Mouse (Mus musculus): ENCODE data around the gene Gm9945. TPM values are rescaled to one million over a fixed set of nuclear protein-coding genes. Genes with fewer than 3 reads are reported as not detected.

Gm9945 gene
- total RNA-seq (2014; rRNA removed) (not detected in 2 replicates), polyA plus RNA-seq (2015; fragmentation: Nextera tagmentation; extraction: Ambion mirVana) (0.15 and 0.28 TPM in 2 replicates)

DNA sequence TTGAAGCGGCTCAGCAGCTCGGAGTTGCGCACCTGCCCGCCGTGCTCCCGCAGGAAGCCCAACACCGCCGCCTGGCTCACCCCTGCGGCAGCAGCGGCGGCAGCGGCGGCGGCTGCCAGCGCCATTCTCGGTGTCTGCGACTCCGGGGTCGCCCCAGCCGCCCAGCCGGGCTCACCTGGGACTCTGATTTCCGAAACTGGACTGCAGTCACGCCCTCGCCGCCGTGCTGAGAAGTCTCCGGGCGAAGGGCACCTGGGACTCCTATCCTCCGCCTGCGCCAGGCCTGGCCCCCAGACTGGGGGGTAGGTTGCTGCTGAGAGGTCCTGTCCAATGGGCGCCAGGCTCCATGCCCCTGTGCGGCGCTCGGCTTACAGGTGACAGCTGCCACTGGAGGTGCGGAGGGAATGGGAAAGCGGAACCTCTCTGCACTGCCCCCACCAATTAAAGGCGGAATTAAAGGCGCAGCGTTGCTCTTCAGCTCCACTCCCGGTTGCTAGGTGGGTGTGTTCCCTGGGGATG lies at the start of gene Gm9945, which contains the start of gene Sowaha:
Gene Gm9945, plus strand, starts transcription at position 384 of the 519 bp plus-strand sequence.
Gene Sowaha, minus strand, starts transcription at position 492 of the 519 bp plus-strand sequence.
- Histone ChIP-seq H3K4me1 (ENCODE audit: insufficient read depth) (peaks cover 9% of the 10 kb centered on the region), H3K4me3 (ENCODE audit: low read depth, low read length) (peak within 1 kb of the TSS; percentile 40), H3K9me3 (ENCODE audit: low read length) (no peaks in the 10 kb centered on the region), H3K4me2 (ENCODE audit: low read depth) (peak within 1 kb of the TSS; percentile 59), H3K27ac (ENCODE audit: low read depth, low read length) (peak within 1 kb of the TSS; percentile 50; the same call in 1 of the 2 replicates), H3K27me3 (ENCODE audit: insufficient read depth, low read length) (0 out of 2 replicates have a peak, but pooled peaks cover 17% of the 10 kb centered on the region), H3K9ac (peak within 1 kb of the TSS; percentile 53), H3K36me3 (ENCODE audit: insufficient read depth) (no peaks in the 10 kb centered on the region)
- 3% methylated on average over 40 of the region's 40 CpGs for WGBS
- ATAC-seq (peak; percentile 66), DNase-seq (peak; percentile 65)
- TF ChIP-seq CTCF (IDR thresholded peaks at IDR 0.05; ENCODE audit: low read depth) = peak; percentile 40

DNA sequence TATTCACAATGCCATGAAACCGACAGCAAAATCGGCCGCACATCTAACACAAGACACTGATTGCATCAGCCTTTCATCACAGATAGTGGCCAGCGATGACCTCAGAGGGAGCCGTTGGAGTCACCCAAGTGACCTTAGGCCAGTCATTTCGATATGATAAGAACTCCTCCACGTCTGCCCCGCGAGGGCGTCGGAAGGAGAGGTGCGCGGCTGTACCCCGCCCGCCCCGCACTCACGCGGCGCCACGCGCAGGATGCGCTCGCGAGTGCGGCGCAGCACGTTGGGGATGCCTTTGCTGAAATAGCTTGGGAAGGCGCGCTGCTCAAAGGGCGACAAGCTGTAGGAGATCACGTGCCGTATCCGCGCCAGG lies 49.7 kb upstream of the Gm9945 start:
- no peaks in the 10 kb centered on the region for H3K4me1 ChIP-seq (ENCODE audit: insufficient read depth)
- H3K4me3 ChIP-seq (ENCODE audit: low read depth, low read length) = peak overlapping the region; percentile 69
- H3K9me3 ChIP-seq (ENCODE audit: low read length) = no peaks in the 10 kb centered on the region
- H3K4me2 ChIP-seq (ENCODE audit: low read depth) = peak overlapping the region; percentile 74
- DNase-seq (no peak), ATAC-seq (peak; percentile 74)
- H3K9ac ChIP-seq = peak overlapping the region; percentile 75
- peaks cover 8% of the 10 kb centered on the region; the same call in 1 of the 2 replicates for H3K36me3 ChIP-seq (ENCODE audit: insufficient read depth)
- H3K27ac ChIP-seq (ENCODE audit: low read depth, low read length) = peak overlapping the region; percentile 83
- H3K27me3 ChIP-seq (ENCODE audit: insufficient read depth, low read length) = no peaks in the 10 kb centered on the region
- WGBS = 3% methylated on average over 34 of the region's 34 CpGs
- no peak; the same call in 1 of the 2 replicates for TF ChIP-seq CTCF (IDR thresholded peaks at IDR 0.05; ENCODE audit: low read depth)

DNA sequence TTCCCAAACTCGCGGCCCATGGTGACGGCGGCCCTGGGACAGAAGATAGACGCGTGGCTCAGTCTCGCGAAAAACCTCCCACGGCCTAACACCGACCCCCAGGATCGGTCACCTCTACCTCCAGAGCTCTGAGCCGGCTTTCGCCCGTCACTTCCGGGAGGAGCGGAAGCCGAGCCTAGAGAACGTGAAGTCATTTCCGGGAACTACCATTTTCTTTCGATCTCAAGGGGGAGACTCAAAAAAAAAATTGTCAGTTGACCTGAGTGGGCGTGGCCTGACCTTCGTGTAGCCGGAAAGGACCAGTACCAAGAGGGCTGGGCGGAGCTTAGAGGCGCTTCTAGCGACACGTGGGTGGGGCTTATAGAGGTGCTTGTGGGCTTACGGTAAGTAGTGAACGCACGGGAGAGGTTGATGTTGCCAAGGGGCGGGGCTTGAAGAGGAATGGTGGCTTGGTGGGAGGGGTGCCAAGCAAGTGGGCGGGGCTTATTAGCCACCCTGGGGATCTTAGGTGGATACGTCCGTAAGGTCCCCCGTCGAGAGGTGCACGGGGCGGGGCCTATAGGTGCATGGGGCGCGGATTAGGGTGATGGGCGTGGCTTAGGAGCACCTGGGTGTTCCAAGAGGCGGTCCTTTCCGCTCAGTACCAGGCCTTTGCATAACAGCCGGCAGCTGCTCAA lies 49.2 kb upstream of the Gm9945 start, which contains the start of the genes Uqcrq and Gdf9:
Gene Uqcrq, minus strand, starts transcription at position 162 of the 677 bp plus-strand sequence.
Gene Gdf9, plus strand, starts transcription at position 354 of the 677 bp plus-strand sequence.
- Histone ChIP-seq H3K9me3 (ENCODE audit: low read length) (no peaks in the 10 kb centered on the region), H3K36me3 (ENCODE audit: insufficient read depth) (peaks cover 8% of the 10 kb centered on the region; the same call in 1 of the 2 replicates), H3K27ac (ENCODE audit: low read depth, low read length) (peak within 1 kb of the TSS; percentile 83), H3K9ac (peak within 1 kb of the TSS; percentile 75), H3K4me2 (ENCODE audit: low read depth) (peak within 1 kb of the TSS; percentile 74), H3K27me3 (ENCODE audit: insufficient read depth, low read length) (no peaks in the 10 kb centered on the region), H3K4me3 (ENCODE audit: low read depth, low read length) (peak within 1 kb of the TSS; percentile 69), H3K4me1 (ENCODE audit: insufficient read depth) (no peaks in the 10 kb centered on the region)
- WGBS = 1% methylated on average over 44 of the region's 44 CpGs
- TF ChIP-seq CTCF (IDR thresholded peaks at IDR 0.05; ENCODE audit: low read depth) = no peak
- peak; percentile 99 for DNase-seq
- ATAC-seq = peak; percentile 96

DNA sequence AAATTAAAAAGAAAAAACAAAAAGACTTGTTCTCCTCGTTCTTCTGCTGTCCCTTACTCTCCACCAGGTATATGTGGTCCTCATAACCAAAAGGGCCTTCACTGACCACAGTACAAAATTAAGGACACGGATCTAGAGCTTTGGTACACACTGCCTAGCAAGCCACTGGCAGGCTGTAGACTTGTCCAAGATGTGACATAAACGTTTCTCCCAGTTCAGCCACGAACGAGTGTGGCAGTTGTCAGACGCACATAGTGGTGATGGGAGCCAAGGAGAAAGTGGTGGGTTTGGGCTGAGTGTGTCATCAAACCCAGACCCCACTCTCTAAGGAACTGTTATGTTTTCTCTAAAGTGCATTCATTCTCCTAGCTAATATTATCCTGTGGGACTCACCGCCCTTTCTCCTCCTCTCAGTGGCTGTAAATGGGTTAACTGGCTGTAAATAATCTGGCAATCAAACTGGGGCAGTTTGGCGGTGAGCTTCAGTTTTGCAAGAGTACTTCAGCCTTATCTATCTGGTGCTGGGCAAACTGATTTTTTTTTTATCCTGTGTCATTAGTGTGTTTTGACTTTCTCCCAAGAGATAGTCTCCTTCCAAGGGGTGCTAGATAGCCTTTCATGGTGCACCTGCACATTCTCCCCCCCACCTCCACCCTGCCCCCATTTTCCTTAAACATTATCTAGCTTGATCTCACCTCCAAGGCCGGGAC lies 48.5 kb upstream of the Gm9945 start:
- Histone ChIP-seq H3K4me2 (ENCODE audit: low read depth) (peak overlapping the region; percentile 74), H3K4me1 (ENCODE audit: insufficient read depth) (no peaks in the 10 kb centered on the region), H3K9me3 (ENCODE audit: low read length) (no peaks in the 10 kb centered on the region), H3K36me3 (ENCODE audit: insufficient read depth) (peaks cover 8% of the 10 kb centered on the region; the same call in 1 of the 2 replicates), H3K9ac (peak overlapping the region; percentile 75), H3K27ac (ENCODE audit: low read depth, low read length) (peak overlapping the region; percentile 83), H3K27me3 (ENCODE audit: insufficient read depth, low read length) (no peaks in the 10 kb centered on the region), H3K4me3 (ENCODE audit: low read depth, low read length) (peak overlapping the region; percentile 69)
- ATAC-seq = peak; percentile 14
- no peak for DNase-seq
- no peak for TF ChIP-seq CTCF (IDR thresholded peaks at IDR 0.05; ENCODE audit: low read depth)
- WGBS = 11% methylated on average over 9 of the region's 9 CpGs

DNA sequence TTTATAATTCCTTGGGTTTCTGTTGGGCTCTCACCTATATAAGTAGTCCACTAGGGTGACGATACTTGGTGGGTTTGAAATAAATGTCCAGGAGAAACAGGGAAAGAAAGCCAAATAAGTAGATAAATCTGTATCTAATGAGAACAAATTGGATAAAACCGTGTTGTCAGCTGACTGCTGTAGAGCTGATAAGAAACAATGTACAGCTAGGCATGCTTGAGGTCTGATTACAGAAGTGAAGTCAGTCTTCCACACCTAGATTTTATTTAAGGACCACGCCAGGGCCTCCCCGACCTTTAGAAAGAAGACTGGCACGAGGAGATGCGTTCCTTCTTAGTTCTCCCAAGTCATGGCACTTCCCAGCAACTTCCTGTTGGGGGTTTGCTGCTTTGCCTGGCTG lies 46.9 kb upstream of the Gm9945 start:
- WGBS = 71% methylated on average over 6 of the region's 6 CpGs
- H3K9ac ChIP-seq = no peak overlapping the region
- DNase-seq (no peak), ATAC-seq (no peak)
- no peaks in the 10 kb centered on the region for H3K4me1 ChIP-seq (ENCODE audit: insufficient read depth)
- no peaks in the 10 kb centered on the region for H3K9me3 ChIP-seq (ENCODE audit: low read length)
- no peak for TF ChIP-seq CTCF (IDR thresholded peaks at IDR 0.05; ENCODE audit: low read depth)
- peaks cover 8% of the 10 kb centered on the region; the same call in 1 of the 2 replicates for H3K36me3 ChIP-seq (ENCODE audit: insufficient read depth)
- no peaks in the 10 kb centered on the region for H3K27me3 ChIP-seq (ENCODE audit: insufficient read depth, low read length)
- no peak overlapping the region for H3K4me2 ChIP-seq (ENCODE audit: low read depth)
- H3K27ac ChIP-seq (ENCODE audit: low read depth, low read length) = no peak overlapping the region
- no peak overlapping the region for H3K4me3 ChIP-seq (ENCODE audit: low read depth, low read length)

DNA sequence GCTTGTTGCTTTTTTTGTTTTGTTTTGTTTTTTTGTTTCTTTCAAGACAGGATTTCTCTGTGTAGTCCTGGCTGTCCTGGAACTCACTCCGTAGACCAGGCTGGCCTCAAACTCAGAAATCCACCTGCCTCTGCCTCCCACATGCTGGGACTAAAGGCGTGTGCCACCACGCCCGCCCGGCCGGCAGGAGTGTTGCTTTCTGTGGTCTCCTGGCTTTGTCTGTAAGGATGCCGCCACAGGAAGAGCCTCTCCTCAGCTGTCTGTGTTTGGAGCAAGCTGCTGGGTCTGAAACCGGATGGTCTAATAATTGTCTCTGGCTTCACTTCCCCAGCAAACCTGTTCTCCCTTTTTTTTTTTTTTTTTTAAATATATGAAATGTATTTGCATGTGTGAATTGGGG lies 44.5 kb upstream of the Gm9945 start:
- WGBS = 87% methylated on average over 8 of the region's 8 CpGs
- Histone ChIP-seq H3K4me1 (ENCODE audit: insufficient read depth) (no peaks in the 10 kb centered on the region), H3K4me2 (ENCODE audit: low read depth) (no peak overlapping the region), H3K9ac (no peak overlapping the region), H3K9me3 (ENCODE audit: low read length) (no peaks in the 10 kb centered on the region), H3K27me3 (ENCODE audit: insufficient read depth, low read length) (no peaks in the 10 kb centered on the region), H3K36me3 (ENCODE audit: insufficient read depth) (no peaks in the 10 kb centered on the region), H3K27ac (ENCODE audit: low read depth, low read length) (no peak overlapping the region), H3K4me3 (ENCODE audit: low read depth, low read length) (no peak overlapping the region)
- ATAC-seq (no peak), DNase-seq (no peak)
- TF ChIP-seq CTCF (IDR thresholded peaks at IDR 0.05; ENCODE audit: low read depth) = no peak

Data from forebrain, postnatal 0 days (tissue).